Mouse (Mus musculus) granulocyte monocyte progenitor cell, adult 5-6 weeks (primary cell): ENCODE measurements at regions not wholly inside any gene's neighbourhood (a gene's known extent, or its start where the extent isn't known, plus 50 kb on each side); places are given as distances from the start of the nearest gene placed in this dataset.

ENCODE experiments used
- ATAC-seq: replicated peaks from 2 replicates; pipeline ENCODE4 v1.8.0; 2016; ENCODE audit warnings: mild to moderate bottlenecking, moderate TSS enrichment, inconsistent platforms; ENCODE audit not compliant: poor library complexity, severe bottlenecking

DNA sequence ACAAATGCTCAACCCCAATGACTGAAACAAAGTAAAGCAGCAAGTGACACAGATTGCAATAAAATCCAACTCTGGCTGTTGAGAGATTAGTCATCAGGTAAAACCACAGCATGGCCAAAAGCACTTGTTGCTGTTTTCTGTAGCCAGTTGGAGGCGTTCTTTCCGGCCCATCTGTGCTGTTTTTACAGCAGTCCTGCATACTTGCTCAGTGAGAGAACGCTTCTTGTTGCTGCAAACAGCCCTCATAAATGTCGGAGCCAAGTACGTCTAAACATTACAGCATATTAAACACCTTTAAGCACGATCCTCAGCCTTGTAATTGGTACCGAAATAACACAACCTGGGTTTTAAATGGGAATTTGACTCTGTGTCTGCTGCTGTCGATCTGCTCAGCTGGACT lies 65.6 kb upstream of the Hs3st3a1 start:
- ATAC-seq, result no peak

DNA sequence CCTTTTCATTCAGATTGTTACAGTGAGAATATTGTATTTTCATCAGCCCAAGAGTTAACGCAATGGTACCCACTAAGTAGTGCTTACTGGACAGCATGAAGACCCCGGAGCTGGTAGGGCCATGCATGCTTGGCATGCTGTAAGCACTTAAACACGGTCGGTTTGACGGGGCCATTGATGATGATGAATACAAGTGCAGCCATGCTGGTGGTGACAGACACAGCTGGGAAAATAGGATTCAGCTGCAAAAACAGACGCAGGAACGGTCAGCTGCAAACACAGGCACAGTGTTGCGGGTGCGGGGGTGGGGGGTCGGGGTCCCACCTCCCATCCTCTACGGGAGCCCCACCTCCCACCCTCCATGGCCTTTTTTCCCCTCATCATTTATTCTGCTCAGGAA lies 99.7 kb upstream of the Hs3st3a1 start:
- ATAC-seq, result no peak

DNA sequence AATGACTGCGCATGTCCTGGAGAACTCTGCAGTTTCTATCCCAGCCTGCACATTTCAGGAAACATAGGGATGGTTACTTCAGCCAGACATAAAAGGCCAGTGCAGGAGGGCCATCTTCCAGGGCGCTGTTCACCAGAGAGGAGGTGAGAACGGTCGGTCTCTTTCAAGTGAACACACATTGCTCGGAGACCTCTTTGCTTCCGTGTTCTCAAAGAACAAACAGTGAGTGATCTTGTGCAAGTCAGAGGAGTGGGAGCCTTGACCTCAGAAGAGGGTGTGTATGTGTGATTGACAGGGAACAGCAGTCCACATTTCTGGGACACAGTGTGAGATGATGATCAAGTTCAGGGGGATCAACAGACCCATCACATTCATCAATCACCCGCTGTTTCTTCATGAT lies 102.7 kb upstream of the Hs3st3a1 start:
- no peak for ATAC-seq

DNA sequence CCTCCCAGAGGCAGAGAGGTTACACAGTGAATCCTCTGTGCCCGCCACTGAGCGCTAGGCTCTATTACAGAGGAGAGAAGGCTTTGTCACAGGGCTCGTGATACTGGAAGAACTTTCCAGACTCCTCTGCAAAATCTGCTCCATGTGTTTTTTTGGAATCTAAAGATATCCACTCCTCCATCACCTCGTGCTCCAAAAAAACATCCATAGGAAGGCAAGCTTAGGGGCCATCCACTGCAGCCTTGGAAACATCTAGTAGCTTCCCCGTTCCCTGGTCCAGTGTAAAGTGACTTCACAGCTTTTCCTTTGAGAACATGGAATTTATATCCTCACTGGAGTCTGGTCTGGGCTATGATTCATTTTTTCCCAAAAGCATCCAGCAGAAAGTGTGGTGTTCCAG lies 103.3 kb upstream of the Hs3st3a1 start:
- ATAC-seq, result no peak

DNA sequence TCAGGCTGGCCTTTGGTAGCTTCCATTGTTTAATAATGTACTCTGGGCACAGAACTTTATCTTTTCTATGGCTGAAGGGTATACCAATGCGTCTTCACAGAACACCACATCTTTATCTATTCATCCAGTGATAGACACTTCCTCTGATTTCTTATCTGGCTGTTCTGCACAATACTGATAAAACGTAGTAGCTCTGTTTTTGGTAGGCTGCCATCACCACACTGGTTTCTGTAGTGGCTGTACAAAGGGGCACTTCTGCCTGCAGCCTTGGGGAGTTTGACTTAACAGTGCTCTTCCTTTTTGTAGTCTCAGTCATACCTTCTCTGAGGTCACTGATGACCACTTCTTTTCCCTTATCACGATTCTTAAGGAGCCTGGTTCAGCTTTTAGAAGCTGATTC lies 106.0 kb upstream of the Hs3st3a1 start:
- peak; percentile 50 for ATAC-seq

DNA sequence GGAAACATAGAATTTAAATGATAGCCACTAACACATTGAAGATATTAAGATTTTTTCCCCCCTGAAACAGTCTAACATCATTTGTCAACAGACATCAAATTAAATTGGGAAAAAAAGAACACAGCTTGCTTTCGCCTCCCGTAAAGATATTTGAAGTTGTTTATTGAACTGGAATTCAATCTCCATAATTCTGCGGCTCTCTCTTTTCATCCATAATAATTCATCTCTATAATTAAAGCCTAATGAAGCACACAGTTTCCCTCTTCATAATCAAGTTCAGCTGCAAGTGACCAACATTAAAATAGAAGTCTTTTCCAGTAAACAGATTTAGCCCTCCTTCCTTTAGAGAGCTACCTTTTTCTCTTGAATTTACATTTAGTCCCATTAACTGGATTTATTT lies 107.4 kb upstream of the Hs3st3a1 start:
- ATAC-seq, result no peak

DNA sequence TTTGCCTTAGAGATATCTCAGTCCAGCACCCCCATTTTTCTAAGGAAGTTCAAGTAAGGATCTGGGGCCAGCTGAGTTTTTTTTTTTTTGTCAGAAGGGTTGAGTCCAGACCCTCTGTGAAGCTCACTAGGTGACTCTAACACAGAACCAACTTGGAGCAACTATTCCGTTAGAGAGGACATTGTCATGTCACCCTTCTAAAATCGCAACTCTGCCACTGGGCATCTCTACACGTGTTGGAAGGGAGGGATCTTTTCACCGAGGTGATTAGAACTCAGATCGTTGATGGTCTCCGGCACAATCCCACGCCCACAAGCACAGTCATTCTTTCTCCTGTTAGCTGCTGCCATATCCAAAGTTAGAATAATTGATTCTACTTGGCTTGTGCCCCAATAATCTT lies 108.5 kb upstream of the Hs3st3a1 start:
- ATAC-seq, result no peak

DNA sequence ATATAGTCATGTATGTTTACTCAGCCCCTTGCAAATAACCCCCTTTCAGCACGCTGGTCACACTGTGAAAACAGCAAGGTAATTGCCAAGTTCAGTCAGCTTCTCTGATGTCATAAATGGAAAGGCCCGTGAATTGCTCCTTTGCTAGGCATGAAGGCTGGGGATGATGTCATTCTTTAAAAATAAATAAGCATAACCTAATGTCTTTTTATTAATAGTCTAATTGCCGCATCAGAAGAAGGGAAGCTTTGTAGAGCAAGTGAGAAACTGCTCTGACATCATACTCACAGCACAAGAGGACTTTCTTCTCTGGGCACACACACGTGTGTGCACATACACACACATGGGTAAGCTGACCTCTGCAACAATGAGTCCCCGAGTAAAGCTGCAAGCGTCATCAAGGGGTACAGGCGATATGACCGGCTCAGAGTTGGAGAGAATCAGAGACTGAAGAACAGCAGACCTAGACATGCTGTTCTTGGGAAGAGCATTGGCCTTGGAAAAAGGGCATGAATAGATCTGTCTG lies 113.2 kb upstream of the Hs3st3a1 start:
- ATAC-seq, result no peak

DNA sequence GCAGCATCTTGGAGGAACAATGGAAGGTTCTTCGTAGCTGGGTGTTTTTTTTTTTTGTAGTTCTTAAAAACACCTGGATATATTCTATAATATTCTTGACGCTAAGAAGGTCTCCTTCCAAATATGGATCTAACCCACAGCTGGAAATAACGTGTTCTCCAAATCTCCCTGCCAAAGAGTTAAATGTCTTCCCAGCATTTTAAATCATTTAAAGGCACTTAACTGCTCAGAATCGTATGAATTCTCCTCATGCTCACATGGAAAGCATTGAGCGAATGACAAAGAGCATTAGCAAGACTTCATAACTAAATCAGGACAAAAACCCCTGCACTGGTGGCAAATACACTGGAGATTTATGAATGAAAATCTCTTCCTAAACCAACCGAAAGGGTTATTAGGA lies 117.7 kb upstream of the Hs3st3a1 start:
- no peak for ATAC-seq

DNA sequence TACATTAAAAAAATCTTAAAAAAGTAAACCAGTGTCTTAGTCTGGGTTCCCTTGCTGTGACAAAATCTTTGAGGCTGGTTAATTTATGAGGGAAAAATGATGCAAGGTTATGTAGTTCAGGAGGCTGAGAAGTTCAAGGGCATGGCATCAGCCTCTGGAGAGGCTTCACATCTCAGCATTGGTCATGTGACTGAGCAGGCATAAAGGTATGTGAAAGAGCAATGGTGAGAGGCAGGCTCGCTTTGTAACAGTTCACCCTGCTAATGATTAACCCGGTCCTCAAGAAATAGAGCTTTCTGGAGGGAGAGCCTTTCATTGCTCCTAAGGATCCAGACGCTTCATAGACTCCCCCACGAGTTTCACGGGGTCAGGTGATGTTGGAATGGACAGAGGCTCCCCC lies 120.1 kb upstream of the Hs3st3a1 start:
- ATAC-seq, result no peak

DNA sequence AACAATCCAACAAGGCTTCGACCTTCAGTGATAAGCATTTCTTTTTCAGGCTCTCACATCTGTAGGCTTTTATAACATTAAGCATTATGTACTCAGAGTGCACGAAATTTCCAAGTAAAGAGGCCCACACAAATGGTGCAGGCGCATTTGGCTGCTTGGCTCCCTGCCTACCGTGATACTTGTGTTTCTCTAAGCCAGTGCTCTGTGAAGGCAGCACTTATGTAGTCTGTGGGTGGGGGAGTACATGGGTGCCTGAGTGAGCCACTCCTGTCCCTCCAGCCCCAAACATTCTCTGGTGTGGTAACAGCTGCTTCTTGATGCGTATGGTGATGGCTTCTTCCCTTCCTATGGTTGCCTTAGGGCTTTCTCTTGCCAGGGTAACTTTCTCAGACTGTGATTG lies 121.9 kb upstream of the Hs3st3a1 start:
- ATAC-seq, result no peak

DNA sequence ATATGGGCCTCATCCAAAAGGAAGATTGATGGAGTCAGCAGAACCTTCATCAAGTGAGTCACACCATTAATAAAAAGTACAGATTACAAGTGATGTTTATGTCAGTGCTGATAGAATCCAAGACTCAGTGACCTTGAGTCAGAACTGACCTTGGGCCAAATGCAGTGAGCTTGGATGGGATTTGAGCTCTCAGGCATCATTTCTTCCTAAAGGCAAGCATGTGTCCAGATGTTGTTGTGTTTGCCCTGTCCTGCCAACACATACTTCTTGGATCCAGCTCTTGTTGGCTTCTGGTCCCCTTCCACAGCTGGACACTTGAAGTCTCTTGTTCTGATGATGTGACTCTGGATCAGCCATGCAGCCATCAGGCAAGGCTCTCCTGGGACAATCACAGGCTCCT lies 125.3 kb upstream of the Hs3st3a1 start:
- no peak for ATAC-seq

DNA sequence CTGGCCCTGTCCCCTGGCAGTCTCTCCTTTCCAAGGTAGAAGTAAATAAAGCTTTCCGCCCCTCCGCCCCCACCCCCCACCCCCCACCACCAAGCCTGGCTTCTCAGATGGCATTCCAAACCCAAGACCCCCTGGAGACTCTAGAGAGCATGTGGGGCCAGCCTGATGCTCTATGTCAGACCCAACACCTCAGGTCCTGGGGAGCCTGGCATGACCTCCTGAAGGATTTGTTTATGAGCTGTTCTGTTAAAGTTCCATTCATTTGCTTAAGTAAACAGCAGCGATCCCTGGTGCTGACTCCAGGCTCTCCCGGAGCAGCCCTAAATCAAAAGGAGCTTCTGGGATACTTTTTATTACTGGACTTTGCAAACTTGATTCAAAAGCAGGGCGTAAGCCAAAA lies 137.3 kb upstream of the Hs3st3a1 start:
- no peak for ATAC-seq

DNA sequence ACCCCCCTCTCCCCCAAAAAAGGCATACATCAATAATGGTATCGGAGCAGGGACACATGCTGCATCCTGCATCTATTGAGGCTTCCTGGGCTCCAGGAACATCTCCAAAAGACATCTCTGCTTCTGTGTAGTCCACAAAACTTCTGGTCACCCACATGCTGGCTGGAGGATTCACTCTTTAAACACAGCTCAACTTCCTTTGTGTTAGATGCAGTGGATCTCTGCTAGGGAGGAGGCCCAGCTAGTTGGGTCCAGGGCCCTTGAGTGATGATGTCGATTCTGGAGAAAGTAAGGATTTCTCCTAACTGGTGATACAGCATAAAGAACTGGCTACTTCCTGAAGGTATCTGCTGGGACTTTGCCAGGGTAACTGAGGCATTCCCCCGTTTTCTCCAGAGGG lies 146.9 kb upstream of the Hs3st3a1 start:
- no peak for ATAC-seq

DNA sequence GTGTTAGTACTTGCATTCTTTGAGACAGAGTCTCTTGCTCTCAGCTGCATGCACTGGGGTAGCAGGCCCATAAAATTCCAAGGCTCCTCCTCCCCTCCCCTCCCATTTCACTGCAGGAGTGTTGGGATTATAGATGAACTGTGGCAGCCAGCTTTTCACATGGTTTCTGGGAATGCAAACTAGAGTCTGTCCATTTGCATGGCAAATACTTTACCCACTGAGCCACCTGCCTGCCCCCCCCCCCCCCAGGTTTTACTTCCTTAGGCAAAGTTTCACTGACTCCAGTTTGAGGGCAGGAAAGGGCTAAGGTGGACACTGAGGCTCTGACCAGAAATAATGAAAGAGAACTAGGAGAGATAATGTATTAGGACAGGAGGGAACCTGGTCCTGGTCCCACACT lies 147.6 kb upstream of the Hs3st3a1 start:
- ATAC-seq, result no peak

DNA sequence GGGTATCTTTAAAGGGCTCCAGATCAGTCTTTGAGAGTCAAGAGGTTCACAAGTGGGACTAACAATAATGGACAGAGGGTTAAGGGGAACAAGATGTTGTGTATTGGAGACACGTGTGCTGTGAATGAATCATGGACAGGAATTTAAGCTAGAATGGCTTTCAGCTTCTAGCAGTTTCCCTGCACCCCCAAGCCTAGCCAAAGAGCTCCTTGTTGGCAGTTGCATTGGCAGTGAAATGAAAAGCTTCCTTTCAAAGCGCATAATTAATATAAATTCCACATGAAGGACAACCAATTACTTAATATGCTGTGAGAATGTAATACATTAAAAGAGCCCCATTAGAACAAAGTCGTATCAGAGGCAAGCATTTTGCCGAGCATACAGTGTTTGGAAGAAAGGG lies 153.4 kb upstream of the Hs3st3a1 start:
- no peak for ATAC-seq

DNA sequence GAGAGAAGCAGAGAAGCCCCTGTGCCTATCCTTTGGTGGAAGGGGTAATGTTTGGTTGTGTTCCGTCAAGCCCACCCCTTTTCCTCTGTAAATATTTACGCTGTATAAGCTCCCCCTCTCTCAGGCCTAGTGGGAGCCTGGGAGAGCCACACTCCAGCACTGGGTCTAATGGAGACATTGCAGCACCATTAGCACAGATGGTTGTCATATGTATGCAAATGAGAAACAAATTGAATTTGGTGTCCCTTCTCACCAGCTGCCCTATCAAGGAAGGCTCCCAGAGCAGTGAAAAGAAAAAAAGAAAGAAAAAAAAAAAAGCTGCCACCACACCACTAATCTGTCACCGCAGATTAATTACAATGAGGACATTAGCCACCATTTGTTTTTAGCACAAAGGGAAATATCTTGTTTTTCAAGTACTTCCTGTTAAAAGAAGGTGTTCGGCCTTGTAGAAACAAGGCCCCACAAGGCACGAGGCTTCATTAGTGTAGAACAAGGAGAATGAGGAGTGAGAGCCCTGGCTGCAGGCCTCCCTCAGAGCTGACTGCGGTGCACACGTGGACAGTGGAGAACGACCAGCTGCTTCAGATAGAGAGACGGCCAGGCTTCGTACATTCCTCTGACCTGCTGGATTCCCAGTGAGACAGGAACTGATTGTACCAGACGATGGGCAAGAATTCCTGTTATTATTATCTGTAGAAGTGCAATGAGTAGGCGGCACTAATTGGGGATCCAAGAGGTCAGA lies 156.7 kb upstream of the Hs3st3a1 start:
- no peak for ATAC-seq

DNA sequence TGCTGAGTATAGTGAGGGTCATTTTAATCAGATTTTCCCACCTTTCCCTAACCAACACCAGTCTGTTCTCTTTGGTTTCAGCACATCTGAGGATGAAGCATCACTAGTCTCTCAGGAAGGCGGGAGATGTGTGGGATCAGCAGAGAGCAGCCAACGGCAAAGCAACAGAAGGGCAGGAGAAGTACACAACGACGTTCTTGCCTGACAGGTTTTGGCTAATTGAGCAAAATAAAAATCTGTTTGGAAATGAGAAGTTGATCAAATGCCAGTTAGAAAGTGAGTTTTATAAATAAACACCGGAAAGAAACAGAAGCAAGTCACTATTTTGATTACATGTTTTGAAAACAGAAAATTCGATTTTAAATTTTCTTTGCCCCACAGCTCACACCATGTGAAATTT lies 161.4 kb upstream of the Hs3st3a1 start:
- no peak for ATAC-seq

DNA sequence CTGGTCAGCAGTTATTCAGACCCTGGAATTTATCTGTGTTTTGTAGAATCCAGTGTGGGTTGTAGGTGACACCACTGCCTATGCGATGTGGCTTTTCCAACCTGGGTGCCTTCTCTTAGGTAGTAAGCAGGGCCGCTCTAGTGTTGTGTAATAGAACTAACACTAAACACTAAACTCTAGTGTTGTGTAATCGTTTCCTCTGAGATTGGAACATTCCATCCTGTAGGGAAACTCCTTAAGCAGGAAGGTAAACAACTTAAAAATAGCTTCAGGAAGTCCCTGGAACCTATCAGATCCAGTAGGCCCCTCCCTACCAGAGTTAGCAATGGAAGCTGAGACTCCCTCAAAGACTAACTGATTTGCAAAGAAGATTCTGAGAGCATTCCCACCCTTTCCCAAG lies 161.9 kb upstream of the Hs3st3a1 start:
- peak; percentile 17; the same call in 1 of the 2 replicates for ATAC-seq

DNA sequence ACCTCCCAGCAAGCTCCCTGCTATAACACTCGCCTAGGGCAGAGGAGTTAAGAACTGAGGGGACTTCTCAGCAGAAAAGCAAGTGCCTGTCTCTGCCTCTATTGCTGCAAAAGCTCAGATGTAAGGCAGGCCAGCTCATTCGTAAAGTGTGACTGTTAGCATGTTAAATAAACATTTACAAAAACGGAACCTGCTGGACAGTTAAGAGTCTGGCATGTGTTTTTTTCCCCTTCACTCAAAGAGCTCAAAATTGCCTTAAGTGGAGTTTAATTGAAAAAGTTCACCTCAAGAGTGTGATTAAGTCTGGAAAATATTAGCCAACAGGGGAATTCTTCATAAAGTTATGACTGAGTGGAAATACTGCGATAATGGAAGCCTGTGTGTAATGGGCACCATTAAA lies 167.0 kb upstream of the Hs3st3a1 start:
- ATAC-seq, result no peak

DNA sequence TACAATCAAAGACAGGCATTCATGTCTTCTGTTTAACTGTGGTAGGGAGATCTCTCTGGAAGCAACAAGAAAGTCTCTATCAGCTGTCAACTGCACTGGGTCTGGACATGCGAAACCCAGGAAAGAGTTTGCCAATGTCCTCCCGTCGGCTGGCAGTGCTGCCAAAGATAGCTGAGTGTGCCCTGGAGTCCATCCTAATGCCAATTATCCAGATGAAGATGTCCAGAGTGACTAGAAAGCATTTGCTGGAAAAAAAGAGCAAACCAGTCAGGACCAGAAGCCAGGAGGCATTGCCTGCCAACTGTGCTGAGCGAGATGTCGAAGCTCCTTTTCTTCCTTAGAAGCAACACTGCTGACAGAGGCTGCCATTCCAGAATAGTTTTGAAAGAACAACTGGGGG lies 167.6 kb upstream of the Hs3st3a1 start:
- no peak for ATAC-seq

DNA sequence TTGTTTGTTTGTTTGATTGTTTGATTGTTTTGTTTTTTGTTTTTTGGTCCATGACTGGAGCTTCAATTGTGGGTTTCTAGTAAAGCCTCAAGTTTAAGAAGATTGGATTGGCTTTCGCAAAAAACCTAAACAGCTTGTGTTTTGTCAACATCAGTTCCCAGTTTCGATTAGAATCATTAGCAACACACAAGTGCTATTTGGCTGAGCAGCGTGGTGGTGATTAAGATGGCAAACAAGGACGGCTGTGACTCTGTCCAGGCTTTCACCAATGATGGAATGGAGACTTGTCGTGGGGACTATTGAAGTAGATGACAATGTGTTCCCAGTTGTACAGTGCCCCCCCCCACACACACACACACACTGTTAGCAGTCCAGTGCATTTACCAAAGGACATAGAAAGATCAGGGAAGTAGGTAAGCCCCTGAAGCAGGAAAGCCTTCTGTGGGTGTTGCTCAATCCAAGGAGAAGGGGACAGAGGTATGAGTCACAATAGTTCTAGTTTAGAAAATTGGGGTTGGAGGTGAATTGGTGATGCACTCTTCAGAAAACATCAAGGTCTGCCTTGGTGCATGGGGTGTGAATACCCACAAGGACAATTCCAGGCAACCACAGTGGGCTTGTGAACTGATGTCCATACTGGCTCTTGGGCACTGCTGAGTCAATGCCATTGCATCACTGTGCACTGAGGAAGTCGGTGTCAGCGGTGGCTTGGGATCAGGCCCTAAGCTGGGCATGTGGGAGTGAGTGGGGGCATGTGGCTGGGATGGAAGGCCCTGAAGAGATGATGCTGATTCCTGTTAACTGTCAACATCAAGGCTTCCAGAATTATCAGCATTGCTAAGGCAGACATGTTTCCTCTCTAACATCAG lies 174.5 kb upstream of the Cox10 start:
- peak; percentile 76 for ATAC-seq
